Mouse (Mus musculus) skeletal muscle tissue, postnatal 0 days (tissue): ENCODE results near the gene Cenpf. TPM values are rescaled to one million over a fixed set of nuclear protein-coding genes. Genes with fewer than 3 reads are reported as not detected.

ENCODE experiments used
- polyA plus RNA-seq: library from polyadenylated mRNA; unstranded; fragments of >200 nt; fragmentation: Nextera tagmentation; extraction: Ambion mirVana; gene quantifications from 2 replicates; pipeline ENCODE4 v1.2.1, GENCODE M21; 2015

Cenpf gene
- polyA plus RNA-seq: 16.4 and 19.5 TPM in 2 replicates

GRCm38 (mm10) chr1:189687654-189688387 is at the start of gene Cenpf:
TSS of gene Cenpf (minus strand) at chr1:189688086.

GRCm38 (mm10) chr1:189727884-189728783 is 40.2 kb upstream of the Cenpf start, which contains the start of gene Ptpn14:
TSS of gene Ptpn14 (plus strand) at chr1:189728268.

Other genes with a start within 250 kb of the Cenpf start
- 2.1 and 2.9 TPM in 2 replicates for gene Ptpn14, start 40.2 kb upstream of the Cenpf start, polyA plus RNA-seq
- 149 and 166 TPM in 2 replicates for gene Smyd2, start 234.3 kb upstream of the Cenpf start, polyA plus RNA-seq